Mouse (Mus musculus): ENCODE measurements around the gene Ccl2. TPM values are rescaled to one million over a fixed set of nuclear protein-coding genes. Genes with fewer than 3 reads are reported as not detected.
A peak's percentile ranks its signal among the peaks of the same experiment; 100 is the strongest.

Gene Ccl2
- total and polyA plus RNA-seq, 3 experiments: 0.21 to 0.49 TPM; not detected in 1

GRCm38 (mm10) chr11:82035857-82036256, 486 bp downstream of the Ccl2 start:
- dilution Hi-C loops (cut with MboI; ENCODE audit: extremely low pct_ligation_motif_present, extremely low pct_unique_long_range_greater_than_20kb, low sequenced_read_pairs): no loop called here
- Histone ChIP-seq H3K4me2 (ENCODE audit: insufficient read depth, low read depth, poor library complexity, severe bottlenecking) (no peak overlapping the region), H3K27me3 (replicated peaks) (peaks cover 36% of the 10 kb centered on the region), H3K27ac (ENCODE audit: insufficient read depth, low read depth) (no peak overlapping the region), H3K36me3 (replicated peaks in 1 of 2; ENCODE audit: control insufficient read depth in 1 of 2, insufficient read depth in 1 of 2, low read length in 1 of 2) (no peaks in the 10 kb centered on the region), H3K79me2 (replicated peaks; ENCODE audit: control insufficient read depth, extremely low read depth, insufficient read depth, poor library complexity, severe bottlenecking) (no peaks in the 10 kb centered on the region), H3K4me1 (ENCODE audit: control insufficient read depth in 1 of 2, insufficient read depth in 2 of 2) (no peaks in the 10 kb centered on the region), H3K9ac (ENCODE audit: insufficient read depth, low read depth) (no peak overlapping the region), H3K9me3 (replicated peaks; ENCODE audit: low read length) (no peaks in the 10 kb centered on the region), H3K4me3 (replicated peaks in 1 of 3; ENCODE audit: low read depth in 2 of 3, low read length in 2 of 3, poor library complexity in 1 of 3) (no peak overlapping the region)
- TF ChIP-seq MAZ (IDR thresholded peaks at IDR 0.05; ENCODE audit: low read depth, low read length) (no peak), SIN3A (IDR thresholded peaks at IDR 0.05; ENCODE audit: low read length) (no peak), POLR2A (IDR thresholded peaks at IDR 0.05; ENCODE audit: low read depth, low read length) (no peak), ZNF384 (IDR thresholded peaks at IDR 0.05; ENCODE audit: low read depth, low read length) (no peak), UBTF (IDR thresholded peaks at IDR 0.05; ENCODE audit: low read depth, low read length) (no peak), NELFE (IDR thresholded peaks at IDR 0.05; ENCODE audit: low read depth, low read length) (no peak), BHLHE40 (IDR thresholded peaks at IDR 0.05; ENCODE audit: low read depth, low read length) (no peak), NRF1 (IDR thresholded peaks at IDR 0.05; ENCODE audit: low read depth, low read length) (no peak), ZC3H11A (IDR thresholded peaks at IDR 0.05; ENCODE audit: low read depth, low read length) (no peak), MXI1 (IDR thresholded peaks at IDR 0.05; ENCODE audit: low read depth, low read length) (no peak), ZKSCAN1 (IDR thresholded peaks at IDR 0.05; ENCODE audit: borderline replicate concordance, low read depth, low read length) (no peak), ELF1 (IDR thresholded peaks at IDR 0.05; ENCODE audit: low read depth, low read length) (no peak), TCF12 (IDR thresholded peaks at IDR 0.05; ENCODE audit: low read depth, low read length) (no peak), HCFC1 (IDR thresholded peaks at IDR 0.05; ENCODE audit: low read depth, low read length) (no peak), CHD1 (IDR thresholded peaks at IDR 0.05; ENCODE audit: low read depth, low read length) (no peak)
- DNase-seq (ENCODE audit: extremely low read depth): no peak
- in situ Hi-C loops (cut with MboI; ENCODE audit: low pct_ligation_motif_present, low pct_unique_long_range_greater_than_20kb, low sequenced_read_pairs): no loop called here

GRCm38 (mm10) chr11:82038535-82038934, 3.2 kb downstream of the Ccl2 start, which contains the start of gene Gm17268:
TSS of gene Gm17268 (minus strand) at chr11:82038562.
- no peak for DNase-seq (ENCODE audit: extremely low read depth)
- Histone ChIP-seq H3K4me2 (ENCODE audit: insufficient read depth, low read depth, poor library complexity, severe bottlenecking) (no peak within 1 kb of the TSS), H3K27ac (ENCODE audit: insufficient read depth, low read depth) (no peak within 1 kb of the TSS), H3K27me3 (replicated peaks) (peaks cover 27% of the 10 kb centered on the region), H3K36me3 (replicated peaks in 1 of 2; ENCODE audit: control insufficient read depth in 1 of 2, insufficient read depth in 1 of 2, low read length in 1 of 2) (no peaks in the 10 kb centered on the region), H3K9me3 (replicated peaks; ENCODE audit: low read length) (peaks cover 3% of the 10 kb centered on the region), H3K4me1 (ENCODE audit: control insufficient read depth in 1 of 2, insufficient read depth in 2 of 2) (peaks cover 0 to 7% of the 10 kb centered on the region in 2 experiments; a peak in 1 of 4 replicates), H3K9ac (ENCODE audit: insufficient read depth, low read depth) (no peak within 1 kb of the TSS), H3K79me2 (replicated peaks; ENCODE audit: control insufficient read depth, extremely low read depth, insufficient read depth, poor library complexity, severe bottlenecking) (no peaks in the 10 kb centered on the region), H3K4me3 (replicated peaks in 1 of 3; ENCODE audit: low read depth in 2 of 3, low read length in 2 of 3, poor library complexity in 1 of 3) (no peak within 1 kb of the TSS)
- dilution Hi-C loops (cut with MboI; ENCODE audit: extremely low pct_ligation_motif_present, extremely low pct_unique_long_range_greater_than_20kb, low sequenced_read_pairs): no loop called here
- TF ChIP-seq CTCF (conservative IDR thresholded peaks at IDR 0.05 in 1 of 2, IDR thresholded peaks at IDR 0.05 in 1 of 2; ENCODE audit: low read depth in 2 of 2, low read length in 2 of 2) (peak in 1 of 2 experiments; percentile 57; a peak in 2 of 4 replicates), NRF1 (IDR thresholded peaks at IDR 0.05; ENCODE audit: low read depth, low read length) (no peak), RAD21 (IDR thresholded peaks at IDR 0.05; ENCODE audit: low read depth, low read length) (peak; percentile 21; the same call in 1 of the 2 replicates), SMC3 (IDR thresholded peaks at IDR 0.05; ENCODE audit: low read depth, low read length) (peak; percentile 56)
- in situ Hi-C loops (cut with MboI; ENCODE audit: low pct_ligation_motif_present, low pct_unique_long_range_greater_than_20kb, low sequenced_read_pairs): no loop called here

Measured in CH12.LX (cell line).